In genomic region chr2:32307941-32308760, GRCm38 (mm10) we compare ENCODE assay signal across 10 mouse cellular contexts. TPM values are rescaled to one million over a fixed set of nuclear protein-coding genes. Genes with fewer than 3 reads are reported as not detected.
DNase-seq lines count a peak whose midpoint lies in the region; ATAC-seq and TF ChIP-seq lines count a peak whose summit lies in the region.
"Had no signal": no experiment of that assay in that cellular context is flagged by ENCODE, and none has a peak within 500 bp of the region (broad histone marks: within the 10 kb centered on the region; RNA-seq: fewer than 3 reads in every experiment).

No protein-coding gene starts in this region.

- ATAC-seq in kidney, embryonic 14.5 days (ENCODE audit: low FRiP score, low TSS enrichment), result no peak
- ATAC-seq in liver, embryonic 14.5 days (ENCODE audit: insufficient read depth), result no peak

- TF ChIP-seq RAD21 in MEL (IDR thresholded peaks at IDR 0.05; ENCODE audit: low read depth, low read length), result peak; percentile 17

- no peaks in the 10 kb centered on the region for H3K9me3 ChIP-seq in kidney, embryonic 14.5 days (ENCODE audit: control insufficient read depth, low read length)
- no peaks in the 10 kb centered on the region for H3K9me3 ChIP-seq in MEL (replicated peaks; ENCODE audit: insufficient read depth, low read length)
- no peaks in the 10 kb centered on the region for H3K9me3 ChIP-seq in liver, embryonic 14.5 days (ENCODE audit: control insufficient read depth, low read length)
- H3K9me3 ChIP-seq: heart, embryonic 13.5 days; neural tube, embryonic 13.5 days had no signal

- no peak for TF ChIP-seq EP300 in MEL (IDR thresholded peaks at IDR 0.05; ENCODE audit: low read depth in 1 of 2, low read length in 2 of 2)
- TF ChIP-seq EP300 in liver, embryonic 14.5 days (IDR thresholded peaks at IDR 0.05; ENCODE audit: low read depth), result no peak

- WGBS in kidney, embryonic 14.5 days, result 54% methylated on average over 8 of the region's 8 CpGs
- 42% methylated on average over 8 of the region's 8 CpGs for WGBS in liver, embryonic 14.5 days (ENCODE audit: insufficient replicate concordance)

- intact Hi-C loops in gastrocnemius, postnatal 14 days (cut with DNase I; ENCODE audit: low total_unique reads), result loop anchor here (5.0 kb wide), 1 partner anchor 44 kb away; the partner anchor contains the start of genes Ciz1 and Dnm1

- H3K36me3 ChIP-seq in kidney, embryonic 14.5 days (ENCODE audit: control insufficient read depth, insufficient read depth, low read length), result peaks cover 55% of the 10 kb centered on the region
- no peaks in the 10 kb centered on the region for H3K36me3 ChIP-seq in MEL (ENCODE audit: control insufficient read depth in 1 of 2, insufficient read depth in 2 of 2, low read length in 2 of 2)
- peaks cover 14% of the 10 kb centered on the region for H3K36me3 ChIP-seq in liver, embryonic 14.5 days (replicated peaks; ENCODE audit: control insufficient read depth, insufficient read depth, low read depth)

- H3K9ac ChIP-seq in kidney, embryonic 14.5 days (ENCODE audit: low read depth, low read length), result no peak overlapping the region
- no peak overlapping the region for H3K9ac ChIP-seq in MEL (ENCODE audit: control insufficient read depth, low read depth, low read length, poor library complexity, severe bottlenecking)
- H3K9ac ChIP-seq in liver, embryonic 14.5 days (replicated peaks), result no peak overlapping the region
- H3K9ac ChIP-seq: heart, embryonic 13.5 days; neural tube, embryonic 13.5 days had no signal

- no peak overlapping the region for H3K4me3 ChIP-seq in kidney, embryonic 14.5 days (ENCODE audit: low read length)
- H3K4me3 ChIP-seq in MEL (ENCODE audit: control insufficient read depth in 1 of 2, insufficient read depth in 1 of 2, low read depth in 2 of 2, low read length in 2 of 2), result no peak overlapping the region
- H3K4me3 ChIP-seq in liver, embryonic 14.5 days (ENCODE audit: insufficient read depth in 1 of 2, low read depth in 2 of 2, low read length in 2 of 2), result no peak overlapping the region
- H3K4me3 ChIP-seq: heart, embryonic 13.5 days; neural tube, embryonic 13.5 days had no signal

- H3K27ac ChIP-seq in kidney, embryonic 14.5 days (ENCODE audit: low read depth, low read length), result no peak overlapping the region
- H3K27ac ChIP-seq in MEL (ENCODE audit: control insufficient read depth, low read depth, low read length), result no peak overlapping the region
- H3K27ac ChIP-seq in liver, embryonic 14.5 days, result no peak overlapping the region
- H3K27ac ChIP-seq: heart, embryonic 13.5 days had no signal

- no peak for TF ChIP-seq POLR2A in MEL (IDR thresholded peaks at IDR 0.05; ENCODE audit: control insufficient read depth in 1 of 2, insufficient read depth in 1 of 2, low read depth in 1 of 2, low read length in 2 of 2, poor library complexity in 1 of 2)

- H3K79me2 ChIP-seq in MEL (ENCODE audit: control insufficient read depth, insufficient read depth, low read length, poor library complexity), result no peaks in the 10 kb centered on the region

- peak; percentile 78 to 98 (median 83) for TF ChIP-seq CTCF in MEL (IDR thresholded peaks at IDR 0.05 in 2 of 3, conservative IDR thresholded peaks at IDR 0.05 in 1 of 3; ENCODE audit: control insufficient read depth in 1 of 3, insufficient read depth in 1 of 3, low read depth in 2 of 3, low read length in 3 of 3, poor library complexity in 1 of 3, severe bottlenecking in 1 of 3)
- TF ChIP-seq CTCF in liver, embryonic 14.5 days (IDR thresholded peaks at IDR 0.05; ENCODE audit: low read depth), result peak; percentile 89

- peak; percentile 66 for DNase-seq in kidney, adult 9 months
- peak; percentile 80 for DNase-seq in MEL (ENCODE audit: low read depth, low spot score)
- DNase-seq in c-Kit-positive CD71-negative TER-119-negative erythroid progenitor cells, embryonic 14.5 days (ENCODE audit: low read depth), result peak; percentile 46
- peak; percentile 55 for DNase-seq in gastrocnemius, postnatal 14 days
- DNase-seq in liver, embryonic 14.5 days (ENCODE audit: low read depth in 3 of 3, low spot score in 3 of 3), result peak in 1 of 3 experiments; percentile 39
- DNase-seq in right cerebral cortex, postnatal 10 days (ENCODE audit: low spot score in 2 of 2), result peak; percentile 76
- no peak for DNase-seq in urinary bladder, adult 18-20 months (ENCODE audit: low spot score in 2 of 2)

- H3K27me3 ChIP-seq in kidney, embryonic 14.5 days (ENCODE audit: control insufficient read depth, insufficient read depth, low read length), result 0 out of 2 replicates have a peak, but pooled peaks cover under 1% of the 10 kb centered on the region
- H3K27me3 ChIP-seq in MEL (ENCODE audit: control insufficient read depth in 1 of 2, insufficient read depth in 2 of 2, low read length in 2 of 2), result no peaks in the 10 kb centered on the region
- H3K27me3 ChIP-seq in liver, embryonic 14.5 days (ENCODE audit: control insufficient read depth, insufficient read depth, low read length), result peaks cover 11% of the 10 kb centered on the region

- H3K4me1 ChIP-seq in kidney, embryonic 14.5 days (ENCODE audit: control insufficient read depth, insufficient read depth, low read length), result peaks cover 15% of the 10 kb centered on the region
- peaks cover 2 to 3% of the 10 kb centered on the region in 2 experiments; a peak in 2 of 4 replicates for H3K4me1 ChIP-seq in MEL (ENCODE audit: control insufficient read depth in 1 of 2, insufficient read depth in 2 of 2, low read length in 2 of 2)
- peaks cover 3 to 4% of the 10 kb centered on the region in 2 experiments; a peak in 3 of 4 replicates for H3K4me1 ChIP-seq in liver, embryonic 14.5 days (replicated peaks; ENCODE audit: control insufficient read depth in 2 of 2, insufficient read depth in 2 of 2, low read length in 1 of 2)

- no peak overlapping the region for H3K4me2 ChIP-seq in kidney, embryonic 14.5 days (replicated peaks; ENCODE audit: low read depth, low read length)
- H3K4me2 ChIP-seq in liver, embryonic 14.5 days (ENCODE audit: low read depth), result no peak overlapping the region
- H3K4me2 ChIP-seq: heart, embryonic 13.5 days; neural tube, embryonic 13.5 days had no signal

TF ChIP-seq in MEL, 35 proteins besides CTCF, POLR2A, EP300 and RAD21:
- TF ChIP-seq SMC3 (IDR thresholded peaks at IDR 0.05; ENCODE audit: low read depth, low read length) (peak; percentile 51), USF2 (IDR thresholded peaks at IDR 0.05; ENCODE audit: borderline replicate concordance in 1 of 2, insufficient read depth in 1 of 2, low read depth in 1 of 2, low read length in 2 of 2) (no peak), MAZ (IDR thresholded peaks at IDR 0.05; ENCODE audit: low read depth, low read length) (no peak), NRF1 (IDR thresholded peaks at IDR 0.05; ENCODE audit: insufficient read depth, low read depth, low read length, poor library complexity, severe bottlenecking) (no peak), NELFE (IDR thresholded peaks at IDR 0.05; ENCODE audit: low read depth, low read length) (no peak)
TF ChIP-seq in MEL: peak in this region for 1.

RNA-seq across cellular contexts. Expression of gene Swi5, which starts 20.3 kb away (rescaled TPM):
- 142 and 529 TPM in 2 replicates for polyA plus RNA-seq in kidney, embryonic 14.5 days (2014; fragmentation: Nextera tagmentation; extraction: Ambion mirVana)
- 342 and 371 TPM in 2 replicates for total RNA-seq in MEL (2012; rRNA removed)
- polyA plus RNA-seq in MEL (2012; ENCODE audit: insufficient read depth in 1 of 2, insufficient read length in 2 of 2, low read depth in 1 of 2, low replicate concordance in 2 of 2, missing spikeins in 1 of 2), result 100 to 1,000 TPM in 1 of 2 experiments, not detected in 1; 480 TPM
- total RNA-seq in gastrocnemius, postnatal 14 days (2021), result 100 to 1,000 TPM; 117 to 120 TPM
- 108 and 130 TPM in 2 replicates for polyA plus RNA-seq in liver, embryonic 14.5 days (2012; rRNA removed)
- polyA plus RNA-seq in liver, embryonic 14.5 days (2014; fragmentation: Nextera tagmentation; extraction: Ambion mirVana), result 100.0 and 105 TPM in 2 replicates

RNA-seq across cellular contexts. Expression of gene Golga2, which starts 21.0 kb away (rescaled TPM):
- 12.4 and 21.3 TPM in 2 replicates for polyA plus RNA-seq in kidney, embryonic 14.5 days (2014; fragmentation: Nextera tagmentation; extraction: Ambion mirVana)
- total RNA-seq in MEL (2012; rRNA removed), result 20.3 TPM in 2 replicates
- polyA plus RNA-seq in MEL (2012; ENCODE audit: insufficient read depth in 1 of 2, insufficient read length in 2 of 2, low read depth in 1 of 2, low replicate concordance in 2 of 2, missing spikeins in 1 of 2), result 10 to 100 TPM in 1 of 2 experiments, not detected in 1; 38.6 TPM
- total RNA-seq in gastrocnemius, postnatal 14 days (2021), result 10 to 100 TPM; 58.4 to 62.1 TPM
- 10.0 and 13.0 TPM in 2 replicates for polyA plus RNA-seq in liver, embryonic 14.5 days (2012; rRNA removed)
- 6.9 and 7.6 TPM in 2 replicates for polyA plus RNA-seq in liver, embryonic 14.5 days (2014; fragmentation: Nextera tagmentation; extraction: Ambion mirVana)

RNA-seq across cellular contexts. Expression of gene Ciz1, which starts 44.0 kb away (rescaled TPM):
- polyA plus RNA-seq in kidney, embryonic 14.5 days (2014; fragmentation: Nextera tagmentation; extraction: Ambion mirVana), result 36.2 and 50.3 TPM in 2 replicates
- total RNA-seq in MEL (2012; rRNA removed), result 20.7 and 21.6 TPM in 2 replicates
- polyA plus RNA-seq in MEL (2012; ENCODE audit: insufficient read depth in 1 of 2, insufficient read length in 2 of 2, low read depth in 1 of 2, low replicate concordance in 2 of 2, missing spikeins in 1 of 2), result 10 to 100 TPM in 1 of 2 experiments, not detected in 1; 99.8 TPM
- total RNA-seq in gastrocnemius, postnatal 14 days (2021), result 10 to 100 TPM; 29.3 to 30.0 TPM
- polyA plus RNA-seq in liver, embryonic 14.5 days (2012; rRNA removed), result 40.3 and 43.3 TPM in 2 replicates
- 13.1 and 13.9 TPM in 2 replicates for polyA plus RNA-seq in liver, embryonic 14.5 days (2014; fragmentation: Nextera tagmentation; extraction: Ambion mirVana)

RNA-seq across cellular contexts. Expression of gene Dnm1, which starts 45.0 kb away (rescaled TPM):
- 8.4 and 11.5 TPM in 2 replicates for polyA plus RNA-seq in kidney, embryonic 14.5 days (2014; fragmentation: Nextera tagmentation; extraction: Ambion mirVana)
- total RNA-seq in MEL (2012; rRNA removed), result 0.42 and 0.49 TPM in 2 replicates
- polyA plus RNA-seq in MEL (2012; ENCODE audit: insufficient read depth in 1 of 2, insufficient read length in 2 of 2, low read depth in 1 of 2, low replicate concordance in 2 of 2, missing spikeins in 1 of 2), result 1 to 10 TPM in 1 of 2 experiments, not detected in 1; 5.0 TPM
- 10 to 100 TPM in 1 of 2 experiments, 1 to 10 TPM in 1; 9.8 to 13.5 TPM for total RNA-seq in gastrocnemius, postnatal 14 days (2021)
- polyA plus RNA-seq in liver, embryonic 14.5 days (2012; rRNA removed), result 2.9 and 4.0 TPM in 2 replicates
- polyA plus RNA-seq in liver, embryonic 14.5 days (2014; fragmentation: Nextera tagmentation; extraction: Ambion mirVana), result 0.43 and 0.56 TPM in 2 replicates

RNA-seq across cellular contexts. Expression of gene Uck1, which starts 48.2 kb away (rescaled TPM):
- 64.1 and 64.3 TPM in 2 replicates for polyA plus RNA-seq in kidney, embryonic 14.5 days (2014; fragmentation: Nextera tagmentation; extraction: Ambion mirVana)
- total RNA-seq in MEL (2012; rRNA removed), result 60.1 and 73.7 TPM in 2 replicates
- 10 to 100 TPM in 1 of 2 experiments, not detected in 1; 60.6 TPM for polyA plus RNA-seq in MEL (2012; ENCODE audit: insufficient read depth in 1 of 2, insufficient read length in 2 of 2, low read depth in 1 of 2, low replicate concordance in 2 of 2, missing spikeins in 1 of 2)
- total RNA-seq in gastrocnemius, postnatal 14 days (2021), result 10 to 100 TPM; 14.7 to 15.2 TPM
- 17.7 and 19.8 TPM in 2 replicates for polyA plus RNA-seq in liver, embryonic 14.5 days (2012; rRNA removed)
- 21.5 and 21.8 TPM in 2 replicates for polyA plus RNA-seq in liver, embryonic 14.5 days (2014; fragmentation: Nextera tagmentation; extraction: Ambion mirVana)

Comparison
In these comparisons a context has a peak if more than half of its experiments do, and no peak if none do; other contexts are left out.
1. DNase-seq: peak in kidney, adult 9 months (single experiment), MEL (single experiment), c-Kit-positive CD71-negative TER-119-negative erythroid progenitor cells, embryonic 14.5 days (single experiment), gastrocnemius, postnatal 14 days (single experiment) and right cerebral cortex, postnatal 10 days (2 of 2); none in urinary bladder, adult 18-20 months (0 of 2).